Mouse (Mus musculus) CH12F3 (cell line): ENCODE measurements around the gene Ifi27l2a.

Experiments
- in situ Hi-C: fragments of 300-500 bp; cut with MboI; formaldehyde crosslinking; loops from 2 replicates; pipeline ENCODE4 v1.14.3; 2020; ENCODE audit warnings: low sequenced_read_pairs

Gene Ifi27l2a

DNA sequence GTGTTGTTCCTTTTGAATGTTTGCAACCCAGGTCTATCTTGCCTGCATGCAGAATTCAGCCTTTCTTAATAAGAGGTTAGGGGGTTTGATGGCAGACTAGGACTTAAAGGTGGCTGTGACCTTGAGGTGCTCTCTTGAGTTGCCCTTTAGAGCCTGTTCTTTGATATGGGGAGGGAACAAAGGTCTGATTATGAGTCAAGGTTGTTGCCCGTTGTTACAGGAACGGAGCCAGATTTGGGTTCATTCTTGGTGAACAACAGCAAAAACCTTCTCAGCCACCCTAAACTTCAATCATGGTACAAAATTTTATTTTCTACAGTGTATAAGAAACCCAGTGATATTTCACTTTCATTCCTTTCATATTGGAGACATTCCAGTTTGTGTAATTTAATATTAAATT is 10.1 kb downstream of the Ifi27l2a start:
- in situ Hi-C loops, result no loop called here

DNA sequence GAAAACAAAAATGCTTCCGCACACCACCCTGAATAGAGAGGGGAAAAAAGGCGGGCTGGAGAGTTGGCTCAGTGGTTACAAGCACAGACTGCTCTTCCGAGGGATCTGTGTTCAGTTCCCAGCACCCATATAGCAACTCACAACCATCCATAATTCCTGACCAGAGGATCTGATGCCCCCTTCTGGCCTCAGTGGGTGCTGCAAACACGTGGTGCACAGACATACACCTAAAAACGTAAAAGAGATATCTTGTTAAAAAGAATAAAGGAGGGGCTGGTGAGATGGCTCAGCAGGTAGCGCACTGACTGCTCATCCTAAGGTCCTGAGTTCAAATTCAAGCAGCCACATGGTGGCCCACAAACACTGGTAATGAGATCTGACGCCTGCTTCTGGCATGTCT is 16.8 kb downstream of the Ifi27l2a start:
- in situ Hi-C loops, result loop anchor here (10.0 kb wide), 1 partner anchor 68 kb away; no protein-coding TSS in a partner anchor

DNA sequence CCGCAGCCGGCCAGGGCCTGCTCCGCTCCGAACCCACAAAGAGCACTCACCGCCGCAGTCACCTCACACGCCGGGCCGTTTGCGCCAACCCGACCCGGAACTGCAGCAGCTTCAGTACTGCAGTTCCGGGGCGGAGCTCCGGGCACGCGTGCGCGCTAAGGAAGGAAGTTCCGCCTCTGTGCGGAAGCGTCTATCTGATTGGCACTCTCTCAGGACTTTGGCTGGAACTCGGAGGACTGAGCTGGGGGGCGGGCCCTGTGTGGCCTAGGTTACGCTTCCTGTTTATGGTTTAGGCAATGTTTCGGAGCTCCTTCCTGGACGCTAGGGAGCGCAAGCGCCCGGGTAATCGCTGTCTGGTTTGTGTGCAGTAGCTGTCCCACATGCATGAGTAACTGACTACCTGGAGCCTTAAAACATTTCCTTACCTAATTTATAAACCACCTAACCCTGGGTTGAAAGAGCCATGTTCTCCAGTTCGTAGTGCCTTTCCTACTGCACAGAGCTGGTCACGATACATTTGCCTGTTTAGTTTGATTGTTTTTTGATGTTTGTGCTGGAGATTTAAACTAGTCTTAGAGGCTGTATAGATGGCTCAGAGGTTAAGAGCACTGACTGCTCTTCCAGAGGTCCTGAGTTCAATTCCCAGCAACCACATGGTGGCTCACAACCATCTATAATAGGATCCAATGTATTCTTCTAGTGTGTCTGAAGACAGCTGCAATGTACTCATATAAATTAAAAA is 17.6 kb downstream of the Ifi27l2a start, which contains the start of gene Ddx24:
TSS of gene Ddx24 (minus strand) at position 102 of the 742 bp plus-strand sequence.
- in situ Hi-C loops, result loop anchor here (10.0 kb wide), 1 partner anchor 69 kb away; no protein-coding TSS in a partner anchor

DNA sequence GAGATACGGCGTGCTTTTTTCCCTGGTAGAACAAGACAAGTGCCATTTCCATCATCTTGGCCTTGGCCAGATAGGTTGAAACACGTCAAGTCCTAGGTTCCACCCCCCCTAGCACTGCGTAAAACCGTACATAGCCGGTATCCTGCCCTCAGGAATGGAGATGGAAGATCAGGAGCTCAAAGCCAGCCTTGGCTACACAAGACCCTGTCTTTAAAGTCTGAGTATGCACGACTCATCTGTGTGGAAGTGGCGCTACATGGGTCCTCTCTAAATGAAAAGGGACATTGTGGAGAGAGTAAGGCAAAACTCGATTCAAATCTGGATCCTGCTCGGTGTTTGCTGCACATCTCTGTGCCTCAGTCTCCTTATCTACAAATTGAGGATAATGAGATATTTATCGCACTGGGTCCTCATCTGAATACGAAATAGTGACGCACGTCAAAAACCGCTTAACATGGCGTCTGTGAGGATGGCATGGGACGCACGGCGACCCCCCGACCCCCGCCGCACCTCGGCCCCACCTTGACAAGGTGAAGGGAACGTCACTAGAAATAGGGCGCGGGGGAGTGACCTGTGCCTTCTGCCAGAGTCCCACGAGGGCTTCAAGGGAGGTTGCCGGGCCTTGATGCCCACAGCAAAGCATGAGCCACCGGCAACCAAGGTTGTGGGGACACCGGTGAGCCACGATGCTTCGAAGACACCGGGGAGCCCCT is 18.3 kb downstream of the Ifi27l2a start:
- in situ Hi-C loops, result loop anchor here (10.0 kb wide), 1 partner anchor 70 kb away; no protein-coding TSS in a partner anchor

DNA sequence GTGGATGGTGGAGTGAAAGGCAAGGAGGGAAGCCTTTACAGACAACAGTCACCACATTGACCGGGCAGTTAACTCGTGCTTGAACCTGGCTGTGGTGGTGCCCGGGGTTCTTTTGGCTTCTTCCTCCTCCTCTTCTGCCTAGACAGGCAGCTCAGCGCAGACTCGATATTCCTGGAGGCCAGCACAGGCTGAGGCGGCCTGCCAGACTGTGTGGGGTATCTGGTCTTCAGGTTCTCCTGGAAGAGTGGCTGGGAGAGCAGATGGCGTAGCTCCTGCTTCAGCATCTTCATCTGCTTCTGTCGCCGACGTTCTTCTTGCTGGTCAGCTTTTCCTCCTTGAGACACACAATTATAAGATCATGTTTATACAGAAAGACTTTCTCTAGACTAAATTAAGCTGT is 35.3 kb downstream of the Ifi27l2a start:
- in situ Hi-C loops, result no loop called here

DNA sequence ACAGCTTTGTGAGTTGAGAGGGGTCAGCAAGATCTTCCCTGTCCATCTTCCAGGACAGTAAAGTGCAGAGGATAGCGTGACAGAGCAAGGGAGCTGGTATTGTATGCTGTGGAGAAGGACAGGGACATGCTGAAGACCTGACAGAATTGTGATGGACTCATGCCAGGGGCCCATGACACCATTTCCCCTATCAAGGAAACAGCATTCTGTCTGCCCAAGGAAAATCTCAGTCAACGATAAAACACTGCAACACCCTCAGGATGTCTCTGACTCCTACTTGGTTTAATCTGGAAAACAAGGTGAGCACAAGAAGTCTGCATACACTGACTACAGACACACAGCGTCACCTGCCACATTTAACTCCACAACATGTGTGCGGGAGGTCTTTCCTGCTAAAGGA is 35.8 kb downstream of the Ifi27l2a start, which contains the start of gene 9330161L09Rik:
TSS of gene 9330161L09Rik (minus strand) at position 101 of the 400 bp plus-strand sequence.
- in situ Hi-C loops, result no loop called here

DNA sequence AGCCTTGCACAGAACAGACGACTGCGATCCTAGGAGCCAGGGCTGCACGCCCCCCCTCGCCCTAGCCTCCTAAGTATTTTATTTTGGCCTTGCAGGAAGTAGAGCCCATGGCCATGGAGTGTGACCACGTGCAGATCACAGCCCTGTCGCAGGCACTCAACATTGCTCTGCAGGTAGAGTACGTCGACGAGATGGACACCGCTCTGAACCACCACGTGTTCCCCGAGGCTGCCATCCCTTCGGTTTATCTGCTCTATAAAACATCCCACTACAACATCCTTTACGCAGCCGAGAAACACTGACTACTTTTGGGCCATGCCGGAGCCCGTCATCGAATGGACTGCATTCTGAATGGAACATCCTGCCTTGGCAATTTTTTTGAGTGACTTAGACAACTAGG is 39.3 kb downstream of the Ifi27l2a start:
- in situ Hi-C loops, result no loop called here

DNA sequence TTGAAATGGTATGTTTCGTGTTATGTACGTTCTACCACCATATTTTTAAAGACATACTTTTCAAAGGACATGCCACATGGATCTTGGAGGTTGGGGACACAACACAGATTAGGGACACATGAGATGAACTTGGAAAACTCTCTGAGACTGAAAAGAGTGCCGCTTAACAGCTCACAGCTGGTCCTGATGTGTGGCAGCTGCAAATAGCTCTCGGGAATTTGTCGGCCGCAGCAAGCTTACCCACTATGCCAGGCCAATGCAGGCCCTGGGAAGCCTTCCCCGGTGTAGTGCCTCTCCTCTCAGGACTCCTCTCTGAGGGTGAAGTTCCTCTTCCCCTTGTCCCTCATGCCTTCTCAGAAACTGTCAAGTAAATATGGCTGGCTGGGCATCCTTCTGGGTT is 46.7 kb downstream of the Ifi27l2a start:
- in situ Hi-C loops, result no loop called here

DNA sequence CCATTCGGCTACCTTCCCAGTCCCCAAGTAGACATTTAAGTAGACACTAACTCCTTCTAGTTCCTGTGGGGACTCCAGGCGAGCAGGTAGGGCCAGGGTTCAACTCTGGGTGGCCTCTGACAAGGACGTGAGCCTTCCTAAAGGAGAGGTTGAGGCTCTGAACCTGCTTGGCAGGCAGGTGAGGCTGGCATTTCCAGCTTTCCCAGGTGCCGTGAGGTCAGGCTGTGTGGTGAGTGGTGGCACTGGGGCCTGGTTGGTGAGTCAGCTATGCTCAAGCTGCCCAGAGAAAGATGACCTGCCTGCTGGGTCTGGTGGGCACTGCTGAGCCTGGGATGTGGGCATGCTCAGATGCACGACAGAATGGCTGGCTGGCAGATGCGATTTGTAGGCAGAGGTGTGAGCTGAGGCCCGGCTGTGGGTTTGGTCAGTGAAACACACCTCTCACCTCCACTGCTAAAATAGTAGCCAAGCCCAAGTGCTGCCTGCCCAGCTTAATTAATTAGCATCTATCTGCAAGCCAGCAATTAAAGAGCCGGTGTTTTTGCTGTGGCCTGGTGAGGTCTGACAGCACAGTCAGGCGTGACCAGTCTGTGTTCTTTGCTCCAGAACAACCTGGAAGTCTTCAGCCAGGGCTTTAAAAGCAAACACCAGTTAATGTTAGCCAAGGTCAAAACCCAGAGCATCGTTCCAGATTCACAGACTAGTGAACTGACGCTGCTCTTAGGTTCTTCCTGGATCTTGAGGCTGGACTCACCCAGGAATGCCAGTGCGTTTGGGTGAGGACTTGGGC is 47.8 kb downstream of the Ifi27l2a start:
- in situ Hi-C loops, result no loop called here

DNA sequence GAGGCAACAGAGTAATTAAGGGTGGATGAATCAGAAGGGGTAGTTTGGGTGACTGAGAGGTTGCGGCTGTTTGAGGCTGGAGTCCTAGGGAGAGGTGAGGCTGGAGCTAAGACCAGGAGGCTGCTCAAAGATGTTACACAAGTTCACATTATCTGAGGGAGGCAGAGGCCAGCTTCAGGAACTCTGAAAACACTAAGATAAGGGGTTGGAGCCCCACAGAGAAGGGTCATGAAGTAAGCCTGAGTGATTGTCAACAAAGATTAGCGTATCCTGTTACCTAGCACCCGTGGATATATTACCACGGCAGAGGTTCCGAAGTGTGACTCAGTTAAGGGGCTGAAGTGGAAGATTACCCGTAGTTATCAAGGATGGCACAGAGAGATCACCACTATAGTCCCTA is 50.0 kb downstream of the Ifi27l2a start:
- in situ Hi-C loops, result no loop called here
